Mouse (Mus musculus): Measurements from ENCODE around the gene Gls2. TPM values are rescaled to one million over a fixed set of nuclear protein-coding genes. Genes with fewer than 3 reads are reported as not detected.
"Not testable (repeated sequence)": the region's sequence is repeated elsewhere in the genome, so short reads cannot be mapped to it uniquely, and the experiment has no call there.

Gene Gls2
- polyA plus RNA-seq, 1 experiment from 2014 or later = 1.3 TPM

DNA sequence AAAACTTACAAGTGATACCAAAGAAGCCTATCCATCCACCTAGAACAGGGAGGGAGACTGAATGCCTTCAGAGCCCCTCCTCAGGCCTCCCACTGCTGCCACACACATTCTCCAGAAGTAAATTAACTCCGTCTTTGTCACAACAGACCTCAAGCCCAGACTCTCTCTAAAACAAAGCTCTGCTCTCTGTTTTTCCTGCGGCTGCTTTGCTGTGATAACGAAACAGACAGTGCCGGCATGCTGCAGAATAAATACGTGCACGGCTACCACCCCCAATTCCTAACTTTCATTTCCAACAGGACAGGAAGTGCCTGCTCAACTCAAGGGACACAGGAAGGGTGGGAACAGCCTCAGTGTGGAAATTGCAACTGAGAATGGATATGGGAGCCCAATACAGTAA, 14.3 kb upstream of the Gls2 start, which contains the start of gene Rbms2:
TSS of gene Rbms2 (minus strand) at position 309 of the 400 bp plus-strand sequence.
- Histone ChIP-seq H3K4me3 (replicated peaks) (no peak within 1 kb of the TSS), H3K9me3 (no peaks in the 10 kb centered on the region)
- ATAC-seq (ENCODE audit: low FRiP score) = no peak

DNA sequence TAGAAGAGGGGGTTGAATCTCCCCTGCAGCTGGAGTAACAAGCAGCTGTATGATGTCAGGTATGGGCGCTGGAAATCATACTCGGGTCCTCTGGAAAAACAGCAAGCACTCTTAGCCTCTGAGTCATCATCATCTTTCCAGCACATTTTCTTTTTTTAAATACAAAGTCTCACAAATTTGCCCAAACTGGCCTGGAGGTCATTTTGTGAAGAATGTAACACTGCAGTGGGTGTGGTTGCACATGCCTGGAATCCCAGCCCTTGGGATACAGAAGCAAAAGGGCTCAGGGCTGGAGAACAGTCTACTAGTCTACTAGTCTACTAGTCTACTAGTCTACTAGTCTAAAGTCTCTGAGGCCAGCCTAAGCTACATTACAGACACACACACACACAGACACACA, 10.0 kb upstream of the Gls2 start:
- H3K27me3 ChIP-seq = no peaks in the 10 kb centered on the region
- H3K4me1 ChIP-seq = peaks cover 9% of the 10 kb centered on the region
- no peak overlapping the region for H3K4me3 ChIP-seq (replicated peaks)
- no peak for ATAC-seq (ENCODE audit: low FRiP score)
- H3K9ac ChIP-seq = no peak overlapping the region
- 92% methylated on average over 2 of the region's 2 CpGs for WGBS
- no peaks in the 10 kb centered on the region for H3K36me3 ChIP-seq (replicated peaks)
- no peaks in the 10 kb centered on the region for H3K9me3 ChIP-seq
- no peak overlapping the region for H3K4me2 ChIP-seq
- H3K27ac ChIP-seq = no peak overlapping the region

More for the DNA sequence above, 14.3 kb upstream of the Gls2 start, which contains the start of gene Rbms2:
- H3K27ac ChIP-seq = 0 out of 2 replicates have a peak within 1 kb of the TSS, but pooled peaks have one; percentile 19
- 3% methylated on average over 6 of the region's 6 CpGs for WGBS
- no peaks in the 10 kb centered on the region for H3K36me3 ChIP-seq (replicated peaks)
- H3K4me1 ChIP-seq = peaks cover 16% of the 10 kb centered on the region
- no peaks in the 10 kb centered on the region for H3K27me3 ChIP-seq
- H3K9ac ChIP-seq = no peak within 1 kb of the TSS
- H3K4me2 ChIP-seq = peak within 1 kb of the TSS; percentile 32

DNA sequence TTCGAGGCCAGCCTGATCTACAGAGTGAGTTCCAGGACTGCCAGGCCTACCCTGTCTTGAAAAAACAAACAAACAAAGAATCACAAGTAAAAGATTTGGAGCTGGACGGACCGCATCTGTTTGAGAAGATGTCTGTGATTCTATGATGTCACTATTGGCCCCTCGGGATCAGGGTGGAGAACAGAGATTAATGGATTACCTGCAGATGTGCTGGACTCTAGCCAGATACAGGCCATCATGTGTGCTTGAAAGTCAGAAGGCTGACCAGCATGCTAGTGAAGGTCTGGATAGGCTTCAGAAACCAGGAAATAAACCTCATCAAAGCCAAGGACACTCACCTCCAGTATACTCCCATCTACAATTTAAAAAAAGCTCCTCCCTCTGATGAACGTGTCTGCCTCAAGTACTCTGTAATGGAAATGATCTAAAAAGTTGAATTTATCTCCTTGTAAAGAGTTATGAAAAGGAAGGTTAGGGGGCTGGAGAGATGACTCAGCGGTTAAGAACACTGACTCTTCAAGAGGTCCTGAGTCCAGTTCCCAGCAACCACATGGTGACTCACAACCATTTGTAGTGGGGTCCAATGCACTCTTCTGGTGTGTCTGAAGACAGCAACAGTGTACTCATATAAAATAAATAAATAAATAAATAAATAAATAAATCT, 8.8 kb upstream of the Gls2 start:
- no peaks in the 10 kb centered on the region for H3K36me3 ChIP-seq (replicated peaks)
- H3K27ac ChIP-seq = no peak overlapping the region
- 83% methylated on average over 6 of the region's 6 CpGs for WGBS
- H3K27me3 ChIP-seq = peaks cover 4% of the 10 kb centered on the region; the same call in 1 of the 2 replicates
- no peaks in the 10 kb centered on the region for H3K9me3 ChIP-seq
- H3K9ac ChIP-seq = no peak overlapping the region
- no peak overlapping the region for H3K4me3 ChIP-seq (replicated peaks)
- no peak overlapping the region for H3K4me2 ChIP-seq
- ATAC-seq (ENCODE audit: low FRiP score) = no peak
- 0 out of 2 replicates have a peak, but pooled peaks cover 2% of the 10 kb centered on the region for H3K4me1 ChIP-seq

GRCm38 (mm10) chr10:128185959-128186358, 8.3 kb upstream of the Gls2 start:
- Histone ChIP-seq H3K4me3 (replicated peaks) (no peak overlapping the region), H3K27me3 (peaks cover 4% of the 10 kb centered on the region; the same call in 1 of the 2 replicates), H3K9ac (no peak overlapping the region), H3K4me2 (no peak overlapping the region), H3K36me3 (replicated peaks) (no peaks in the 10 kb centered on the region), H3K27ac (no peak overlapping the region), H3K4me1 (0 out of 2 replicates have a peak, but pooled peaks cover 2% of the 10 kb centered on the region), H3K9me3 (no peaks in the 10 kb centered on the region)
- peak; percentile 46; the same call in 1 of the 2 replicates for ATAC-seq (ENCODE audit: low FRiP score)
- WGBS = 55% methylated on average over 2 of the region's 2 CpGs

DNA sequence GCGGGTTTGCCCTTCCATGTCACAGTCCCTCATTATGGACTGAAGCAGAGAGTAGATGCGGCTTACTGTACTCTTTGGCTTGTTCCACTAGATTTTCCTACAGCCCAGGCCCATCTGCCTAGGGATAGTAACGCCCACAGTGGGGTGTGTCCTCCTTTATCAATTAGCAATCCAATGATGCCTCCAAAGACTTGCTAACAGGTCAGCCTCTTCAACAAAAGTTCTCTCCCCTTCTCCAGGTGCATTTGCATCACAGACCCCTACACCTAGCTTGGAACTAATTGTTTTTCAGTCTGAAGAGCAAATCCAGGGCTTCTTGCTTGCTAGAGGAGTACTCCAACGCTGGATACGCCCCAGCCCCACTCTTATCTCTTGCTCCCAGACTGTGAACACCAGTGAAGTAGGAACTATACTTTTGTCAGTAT, 7.1 kb upstream of the Gls2 start:
- H3K9ac ChIP-seq = no peak overlapping the region
- no peaks in the 10 kb centered on the region for H3K36me3 ChIP-seq (replicated peaks)
- 0 out of 2 replicates have a peak, but pooled peaks cover 2% of the 10 kb centered on the region for H3K4me1 ChIP-seq
- no peak overlapping the region for H3K4me3 ChIP-seq (replicated peaks)
- H3K9me3 ChIP-seq = no peaks in the 10 kb centered on the region
- ATAC-seq (ENCODE audit: low FRiP score) = no peak
- 76% methylated on average over 5 of the region's 5 CpGs for WGBS
- peaks cover 4% of the 10 kb centered on the region; the same call in 1 of the 2 replicates for H3K27me3 ChIP-seq
- no peak overlapping the region for H3K4me2 ChIP-seq
- H3K27ac ChIP-seq = no peak overlapping the region

- no peak overlapping the region for H3K9ac ChIP-seq
- H3K27me3 ChIP-seq = peaks cover 8% of the 10 kb centered on the region; the same call in 1 of the 2 replicates
- ATAC-seq (ENCODE audit: low FRiP score) = 0 out of 2 replicates have a peak, but pooled peaks have one; percentile 23
- H3K4me3 ChIP-seq (replicated peaks) = no peak overlapping the region
- H3K27ac ChIP-seq = no peak overlapping the region
- no peaks in the 10 kb centered on the region for H3K36me3 ChIP-seq (replicated peaks)
- no peaks in the 10 kb centered on the region for H3K9me3 ChIP-seq
- no peak overlapping the region for H3K4me2 ChIP-seq
- 0 out of 2 replicates have a peak, but pooled peaks cover 2% of the 10 kb centered on the region for H3K4me1 ChIP-seq
- WGBS = 54% methylated on average over 2 of the region's 2 CpGs
These were observed 5.9 kb upstream of the Gls2 start for GRCm38 (mm10) chr10:128188242-128188877.

GRCm38 (mm10) chr10:128191472-128191871, 2.8 kb upstream of the Gls2 start:
- Histone ChIP-seq H3K27ac (no peak overlapping the region), H3K4me3 (replicated peaks) (no peak overlapping the region), H3K9me3 (no peaks in the 10 kb centered on the region), H3K4me2 (no peak overlapping the region), H3K4me1 (peaks cover 15% of the 10 kb centered on the region), H3K27me3 (peaks cover 29% of the 10 kb centered on the region), H3K9ac (no peak overlapping the region), H3K36me3 (replicated peaks) (no peaks in the 10 kb centered on the region)
- 96% methylated on average over 2 of the region's 2 CpGs for WGBS
- ATAC-seq (ENCODE audit: low FRiP score) = no peak

- H3K4me2 ChIP-seq; ATAC-seq (ENCODE audit: low FRiP score); H3K27ac ChIP-seq; H3K4me3 ChIP-seq (replicated peaks); H3K9me3 ChIP-seq; H3K36me3 ChIP-seq (replicated peaks); H3K9ac ChIP-seq: not testable (repeated sequence)
- WGBS = 98% methylated on average over 3 of the region's 3 CpGs
- Histone ChIP-seq H3K4me1 (peaks cover 15% of the 10 kb centered on the region), H3K27me3 (peaks cover 36% of the 10 kb centered on the region)
These were observed 2.1 kb upstream of the Gls2 start for GRCm38 (mm10) chr10:128192030-128192766.

DNA sequence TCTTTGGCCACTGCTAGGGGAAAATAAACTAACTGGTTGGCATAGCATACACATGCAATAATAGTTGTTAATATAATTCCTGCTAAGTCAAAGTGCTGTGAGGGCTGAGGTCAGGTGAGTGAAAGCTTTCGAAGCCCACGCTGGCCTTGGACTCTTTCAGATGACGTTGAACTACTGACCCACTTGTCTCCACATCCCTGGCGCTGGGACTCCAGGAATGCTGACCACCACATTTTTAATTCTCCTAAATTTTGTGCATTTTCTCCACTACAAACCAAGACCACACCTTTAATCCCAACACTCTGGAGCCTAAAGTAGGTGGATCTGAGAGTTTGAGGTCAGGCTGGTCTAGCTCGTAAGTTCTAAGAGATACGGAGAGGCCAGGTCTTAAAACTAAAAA, 1.1 kb upstream of the Gls2 start:
- Histone ChIP-seq H3K36me3 (replicated peaks) (no peaks in the 10 kb centered on the region), H3K27ac (no peak overlapping the region), H3K4me2 (no peak overlapping the region), H3K9ac (no peak overlapping the region), H3K4me1 (peaks cover 15% of the 10 kb centered on the region), H3K4me3 (replicated peaks) (no peak overlapping the region), H3K9me3 (no peaks in the 10 kb centered on the region), H3K27me3 (peaks cover 36% of the 10 kb centered on the region)
- WGBS = 91% methylated on average over 6 of the region's 6 CpGs
- no peak for ATAC-seq (ENCODE audit: low FRiP score)

DNA sequence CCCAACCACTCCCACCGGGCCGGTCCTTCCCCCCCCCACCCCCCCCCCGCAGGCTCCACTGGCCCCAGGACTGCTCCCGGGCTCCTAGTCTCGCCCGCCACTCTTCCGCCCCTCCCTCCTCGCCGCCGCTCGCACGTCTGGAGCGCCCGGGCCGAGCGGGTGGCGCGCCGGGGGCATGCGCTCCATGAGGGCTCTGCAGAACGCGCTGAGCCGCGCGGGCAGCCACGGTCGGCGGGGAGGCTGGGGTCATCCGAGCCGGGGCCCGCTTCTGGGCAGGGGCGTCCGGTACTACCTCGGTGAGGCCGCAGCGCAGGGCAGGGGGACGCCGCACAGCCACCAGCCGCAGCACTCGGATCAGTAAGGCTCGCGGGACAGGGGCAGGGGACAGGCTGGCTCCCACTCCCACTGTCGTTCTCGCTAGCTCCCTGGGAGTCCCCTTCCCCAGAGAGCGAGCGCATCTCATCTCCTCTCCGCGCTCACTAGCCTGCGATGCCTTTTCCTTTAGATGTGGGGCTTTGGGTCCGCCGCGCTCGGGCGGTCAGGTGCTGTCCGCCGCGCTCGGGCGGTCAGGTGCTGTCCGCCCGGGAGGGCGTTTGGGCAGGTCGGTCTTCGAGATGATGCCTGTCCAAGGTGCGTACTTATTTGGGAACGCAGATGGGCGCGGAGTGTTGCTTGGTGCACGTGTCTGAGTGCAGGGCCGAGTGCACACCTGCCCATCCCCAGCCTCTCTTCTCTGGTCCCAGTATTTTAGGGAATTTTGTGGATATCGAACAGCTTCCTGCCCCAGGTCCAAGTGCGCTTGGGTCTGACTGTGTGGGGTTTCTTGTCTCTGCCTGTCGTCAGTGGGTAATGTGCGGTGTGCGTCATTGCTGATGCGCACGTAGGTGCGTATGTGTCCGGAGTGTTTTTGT, 549 bp downstream of the Gls2 start:
- Histone ChIP-seq H3K27me3 (peaks cover 32% of the 10 kb centered on the region), H3K4me1 (peaks cover 13% of the 10 kb centered on the region), H3K4me3 (replicated peaks) (peak overlapping the region; percentile 73), H3K9ac (peak overlapping the region; percentile 72), H3K9me3 (no peaks in the 10 kb centered on the region), H3K27ac (0 out of 2 replicates have a peak overlapping the region, but pooled peaks have one; percentile 11), H3K36me3 (replicated peaks) (no peaks in the 10 kb centered on the region), H3K4me2 (peak overlapping the region; percentile 97)
- under 1% methylated on average over 75 of the region's 79 CpGs for WGBS
- peak; percentile 85; the same call in 1 of the 2 replicates for ATAC-seq (ENCODE audit: low FRiP score)

- no peak overlapping the region for H3K9ac ChIP-seq
- no peak overlapping the region for H3K4me2 ChIP-seq
- 82% methylated on average over 6 of the region's 6 CpGs for WGBS
- H3K27ac ChIP-seq = no peak overlapping the region
- peaks cover 10% of the 10 kb centered on the region; the same call in 1 of the 2 replicates for H3K36me3 ChIP-seq (replicated peaks)
- no peak overlapping the region for H3K4me3 ChIP-seq (replicated peaks)
- H3K27me3 ChIP-seq = peaks cover 3% of the 10 kb centered on the region; the same call in 1 of the 2 replicates
- no peaks in the 10 kb centered on the region for H3K9me3 ChIP-seq
- no peaks in the 10 kb centered on the region for H3K4me1 ChIP-seq
- ATAC-seq (ENCODE audit: low FRiP score) = no peak
These were observed 7.6 kb downstream of the Gls2 start for GRCm38 (mm10) chr10:128201856-128202255.
